Mouse (Mus musculus) limb, embryonic 11.5 days (tissue): ENCODE data around the gene 4632433K11Rik. TPM values are rescaled to one million over a fixed set of nuclear protein-coding genes. Genes with fewer than 3 reads are reported as not detected.
A peak's percentile ranks its signal among the peaks of the same experiment; 100 is the strongest.

Source experiments
- ATAC-seq: fragments of 200-750 bp; cut with Nextera tagmentation; 2 replicates; pipeline ENCODE4 v1.8.0; 2017; ENCODE audit warnings: low read depth; ENCODE audit not compliant: insufficient number of reproducible peaks, low FRiP score, low TSS enrichment
- DNase-seq: peaks from one replicate; pipeline ENCODE4 v3.0.0-alpha.2; 2015; ENCODE audit warnings: low spot score
- H3K27ac ChIP-seq: fragments of 300-500 bp; sonication (generic); replicated peaks from 2 replicates; pipeline ENCODE4 v1.5.1; 2014; ENCODE audit warnings: low read depth, mild to moderate bottlenecking, low read length
- H3K27me3 ChIP-seq: fragments of 300-500 bp; sonication (generic); 2 replicates; pipeline ENCODE4 v1.6.1; 2014; ENCODE audit warnings: mild to moderate bottlenecking, low read length, mixed read lengths; ENCODE audit not compliant: control insufficient read depth, insufficient read depth
- H3K36me3 ChIP-seq: fragments of 300-500 bp; sonication (generic); 2 replicates; pipeline ENCODE4 v1.6.1; 2014; ENCODE audit warnings: mild to moderate bottlenecking, low read length, moderate library complexity, mixed read lengths; ENCODE audit not compliant: control insufficient read depth, insufficient read depth
- H3K4me1 ChIP-seq: fragments of 300-500 bp; sonication (generic); 2 replicates; pipeline ENCODE4 v1.6.1; 2014; ENCODE audit warnings: low read length, mixed read lengths; ENCODE audit not compliant: control insufficient read depth, insufficient read depth
- H3K4me2 ChIP-seq: fragments of 300-500 bp; sonication (generic); 2 replicates; pipeline ENCODE4 v1.6.1; 2014; ENCODE audit warnings: low read depth, mild to moderate bottlenecking, moderate library complexity; ENCODE audit not compliant: severe bottlenecking
- H3K4me3 ChIP-seq: fragments of 300-500 bp; sonication (generic); 2 replicates; pipeline ENCODE4 v1.5.1; 2014; ENCODE audit warnings: low read depth, low read length
- H3K9ac ChIP-seq: fragments of 300-500 bp; sonication (generic); 2 replicates; pipeline ENCODE4 v1.6.1; 2014; ENCODE audit warnings: mild to moderate bottlenecking, low read length
- H3K9me3 ChIP-seq: fragments of 300-500 bp; sonication (generic); 2 replicates; pipeline ENCODE4 v1.6.1; 2016; ENCODE audit warnings: low read length; ENCODE audit not compliant: control insufficient read depth
- WGBS: fragments of 180-500 bp; shearing (Covaris S2); extraction: QIAGEN DNeasy Blood & Tissue Kit; methylation state at CpG from one replicate; pipeline ENCODE4 v1.1.7; 2014; 5-methylcytosine and 5-hydroxymethylcytosine counted together
- polyA plus RNA-seq: library from polyadenylated mRNA; unstranded; fragments of >200 nt; fragmentation: Nextera tagmentation; extraction: Ambion mirVana; gene quantifications from 2 replicates; pipeline ENCODE4 v1.2.1, GENCODE M21; 2014

Gene 4632433K11Rik
- polyA plus RNA-seq, 1 experiment from 2014 or later: not detected

- whole genome bisulfite sequencing: 3% methylated on average over 53 of the region's 55 CpGs
- no peak overlapping the region for H3K27ac ChIP-seq
- H3K4me2 ChIP-seq: peak overlapping the region; percentile 74
- ATAC-seq: no peak
- peak; percentile 65 for DNase-seq
- H3K36me3 ChIP-seq: no peaks in the 10 kb centered on the region
- peak overlapping the region; percentile 52 for H3K4me3 ChIP-seq
- H3K4me1 ChIP-seq: peaks cover 20% of the 10 kb centered on the region
- H3K27me3 ChIP-seq: peaks cover 63% of the 10 kb centered on the region
- H3K9me3 ChIP-seq: peaks cover 5% of the 10 kb centered on the region; the same call in 1 of the 2 replicates
- H3K9ac ChIP-seq: peak overlapping the region; percentile 72
Measured at GRCm38 (mm10) chr7:5056651-5057263, 22.8 kb downstream of the 4632433K11Rik start.

- peaks cover 5% of the 10 kb centered on the region; the same call in 1 of the 2 replicates for H3K9me3 ChIP-seq
- H3K4me1 ChIP-seq: peaks cover 17% of the 10 kb centered on the region
- no peak for DNase-seq
- H3K36me3 ChIP-seq: no peaks in the 10 kb centered on the region
- H3K4me3 ChIP-seq: peak overlapping the region; percentile 52
- H3K27ac ChIP-seq: no peak overlapping the region
- ATAC-seq: no peak
- 39% methylated on average over 8 of the region's 8 CpGs for WGBS
- H3K4me2 ChIP-seq: peak overlapping the region; percentile 74
- H3K9ac ChIP-seq: peak overlapping the region; percentile 72
- H3K27me3 ChIP-seq: peaks cover 57% of the 10 kb centered on the region
Measured at GRCm38 (mm10) chr7:5057381-5057780, 23.5 kb downstream of the 4632433K11Rik start.

- peaks cover 12% of the 10 kb centered on the region for H3K4me1 ChIP-seq
Measured at GRCm38 (mm10) chr7:5057804-5058203, 23.9 kb downstream of the 4632433K11Rik start.

GRCm38 (mm10) chr7:5058631-5059030 is 24.7 kb downstream of the 4632433K11Rik start:
- Histone ChIP-seq H3K9ac (no peak overlapping the region), H3K9me3 (peaks cover 5% of the 10 kb centered on the region; the same call in 1 of the 2 replicates), H3K4me1 (peaks cover 8% of the 10 kb centered on the region), H3K4me3 (no peak overlapping the region), H3K36me3 (no peaks in the 10 kb centered on the region), H3K27ac (no peak overlapping the region), H3K27me3 (peaks cover 44% of the 10 kb centered on the region), H3K4me2 (no peak overlapping the region)
- DNase-seq: no peak
- 93% methylated on average over 1 of the region's 1 CpGs for WGBS
- no peak for ATAC-seq

More at GRCm38 (mm10) chr7:5057804-5058203, 23.9 kb downstream of the 4632433K11Rik start:
- no peak overlapping the region for H3K4me3 ChIP-seq
- DNase-seq: no peak
- peaks cover 52% of the 10 kb centered on the region for H3K27me3 ChIP-seq
- no peak overlapping the region for H3K27ac ChIP-seq
- H3K4me2 ChIP-seq: peak overlapping the region; percentile 74; the same call in 1 of the 2 replicates
- no peak overlapping the region for H3K9ac ChIP-seq
- H3K36me3 ChIP-seq: no peaks in the 10 kb centered on the region
- WGBS: 35% methylated on average over 11 of the region's 11 CpGs
- ATAC-seq: no peak
- H3K9me3 ChIP-seq: peaks cover 5% of the 10 kb centered on the region; the same call in 1 of the 2 replicates

- ATAC-seq (no peak), DNase-seq (no peak)
- Histone ChIP-seq H3K4me2 (no peak overlapping the region), H3K4me1 (peaks cover 8% of the 10 kb centered on the region), H3K9me3 (peaks cover 5% of the 10 kb centered on the region; the same call in 1 of the 2 replicates), H3K4me3 (no peak overlapping the region), H3K27me3 (peaks cover 36% of the 10 kb centered on the region), H3K27ac (no peak overlapping the region), H3K9ac (no peak overlapping the region), H3K36me3 (no peaks in the 10 kb centered on the region)
- WGBS: 94% methylated on average over 12 of the region's 12 CpGs
Measured at GRCm38 (mm10) chr7:5059421-5059820, 25.5 kb downstream of the 4632433K11Rik start.

- WGBS: 2% methylated on average over 27 of the region's 27 CpGs
- Histone ChIP-seq H3K4me2 (peak overlapping the region; percentile 98), H3K9me3 (peaks cover 5% of the 10 kb centered on the region; the same call in 1 of the 2 replicates), H3K4me3 (peak overlapping the region; percentile 72), H3K9ac (peak overlapping the region; percentile 85), H3K27ac (peak overlapping the region; percentile 95), H3K4me1 (peaks cover 8% of the 10 kb centered on the region), H3K27me3 (peaks cover 28% of the 10 kb centered on the region), H3K36me3 (no peaks in the 10 kb centered on the region; the same call in 1 of the 2 replicates)
- peak; percentile 2; the same call in 1 of the 2 replicates for ATAC-seq
- peak; percentile 85 for DNase-seq
Measured at GRCm38 (mm10) chr7:5060239-5060731, 26.4 kb downstream of the 4632433K11Rik start.

- Histone ChIP-seq H3K9ac (peak overlapping the region; percentile 85), H3K4me1 (peaks cover 8% of the 10 kb centered on the region), H3K4me2 (peak overlapping the region; percentile 98), H3K36me3 (peaks cover 3% of the 10 kb centered on the region; the same call in 1 of the 2 replicates), H3K27ac (peak overlapping the region; percentile 95), H3K27me3 (peaks cover 19% of the 10 kb centered on the region), H3K9me3 (peaks cover 5% of the 10 kb centered on the region; the same call in 1 of the 2 replicates), H3K4me3 (peak overlapping the region; percentile 72)
- peak; percentile 97 for DNase-seq
- ATAC-seq: peak; percentile 85
- whole genome bisulfite sequencing: under 1% methylated on average over 60 of the region's 60 CpGs
Measured at GRCm38 (mm10) chr7:5060944-5061773, 27.2 kb downstream of the 4632433K11Rik start.

GRCm38 (mm10) chr7:5061774-5062359 is 27.9 kb downstream of the 4632433K11Rik start, which contains the start of gene U2af2:
U2af2 (plus strand) TSS chr7:5062143.
- peak within 1 kb of the TSS; percentile 95 for H3K27ac ChIP-seq

More at GRCm38 (mm10) chr7:5061774-5062359, 27.9 kb downstream of the 4632433K11Rik start, which contains the start of gene U2af2:
- Histone ChIP-seq H3K9me3 (peaks cover 5% of the 10 kb centered on the region; the same call in 1 of the 2 replicates), H3K9ac (peak within 1 kb of the TSS; percentile 85), H3K4me2 (peak within 1 kb of the TSS; percentile 98), H3K27me3 (peaks cover 13% of the 10 kb centered on the region), H3K4me1 (peaks cover 8% of the 10 kb centered on the region), H3K36me3 (peaks cover 3% of the 10 kb centered on the region; the same call in 1 of the 2 replicates), H3K4me3 (peak within 1 kb of the TSS; percentile 72)
- DNase-seq: peak; percentile 94
- peak; percentile 68 for ATAC-seq
- WGBS: under 1% methylated on average over 62 of the region's 65 CpGs
